Mouse (Mus musculus) bone marrow, adult 2 months (tissue): ENCODE data around the gene Ice1. TPM values are rescaled to one million over a fixed set of nuclear protein-coding genes. Genes with fewer than 3 reads are reported as not detected.

Experiments used
- H3K27ac ChIP-seq: fragments of 200-500 bp; 2 replicates; pipeline ENCODE4 v1.5.1; 2012; ENCODE audit warnings: low read depth, mild to moderate bottlenecking, control low read depth, inconsistent platforms, low read length; ENCODE audit not compliant: control insufficient read depth, poor library complexity, insufficient read depth
- H3K4me1 ChIP-seq: fragments of 200-500 bp; 2 replicates; pipeline ENCODE4 v1.6.1; 2011; ENCODE audit warnings: low read length; ENCODE audit not compliant: control insufficient read depth, insufficient read depth
- H3K4me3 ChIP-seq: fragments of 200-500 bp; replicated peaks from 2 replicates; pipeline ENCODE3; 2011; ENCODE audit warnings: mild to moderate bottlenecking, low read depth, low read length, control low read depth; ENCODE audit not compliant: control insufficient read depth
- CTCF ChIP-seq: fragments of 200-500 bp; IDR thresholded peaks from 2 replicates; pipeline ENCODE4 v1.5.1; 2011; ENCODE audit warnings: low read length, control low read depth; ENCODE audit not compliant: control insufficient read depth, insufficient read depth
- POLR2A ChIP-seq: fragments of 200-500 bp; IDR thresholded peaks from 2 replicates; pipeline ENCODE4 v1.6.1; 2011; ENCODE audit warnings: low read depth, mild to moderate bottlenecking, control low read depth, low read length, borderline replicate concordance; ENCODE audit not compliant: control insufficient read depth
- WGBS: fragments of 180-500 bp; shearing (Covaris S2); methylation state at CpG from one replicate; pipeline ENCODE4 v1.1.7; 2018; 5-methylcytosine and 5-hydroxymethylcytosine counted together
- polyA plus RNA-seq: library from polyadenylated mRNA; stranded (reverse); fragments of >200 nt; gene quantifications from 2 replicates; pipeline ENCODE4 v1.2.4, GENCODE M21; 2011; ENCODE audit warnings: low replicate concordance; ENCODE audit not compliant: missing spikeins, insufficient read depth, insufficient read length

Ice1 gene
- polyA plus RNA-seq, 1 experiment, result 10.2 TPM

DNA sequence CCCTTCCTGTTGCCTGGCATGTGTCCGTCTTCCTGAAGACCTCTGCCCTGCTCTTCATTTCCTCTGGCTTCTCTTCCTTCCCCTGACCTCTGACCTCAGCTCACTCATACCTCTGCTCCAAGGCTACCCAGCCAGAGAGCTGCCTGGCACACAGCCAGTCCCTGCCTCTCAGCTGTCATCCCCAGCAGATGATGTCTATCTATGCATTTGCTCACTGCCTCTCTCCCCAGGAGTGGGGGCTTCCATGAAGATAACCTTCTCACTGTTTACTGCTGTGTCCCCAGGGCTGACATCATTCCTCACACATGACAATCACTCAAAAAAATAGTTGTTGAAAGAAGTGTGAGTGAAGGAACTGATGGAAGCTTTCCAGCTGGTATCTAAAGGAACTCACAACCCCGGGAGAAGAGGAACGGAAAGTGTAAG is 12.6 kb upstream of the Ice1 start:
- Histone ChIP-seq H3K4me1 (no peaks in the 10 kb centered on the region; the same call in 1 of the 2 replicates), H3K4me3 (no peak overlapping the region), H3K27ac (no peak overlapping the region)
- TF ChIP-seq POLR2A (no peak), CTCF (no peak)
- WGBS, result 35% methylated on average over 3 of the region's 3 CpGs

GRCm38 (mm10) chr13:70645968-70646505 is 8.6 kb upstream of the Ice1 start:
- no peak for TF ChIP-seq CTCF
- TF ChIP-seq POLR2A, result no peak
- Histone ChIP-seq H3K4me3 (no peak overlapping the region), H3K4me1 (no peaks in the 10 kb centered on the region; the same call in 1 of the 2 replicates), H3K27ac (no peak overlapping the region)
- 74% methylated on average over 10 of the region's 10 CpGs for WGBS

DNA sequence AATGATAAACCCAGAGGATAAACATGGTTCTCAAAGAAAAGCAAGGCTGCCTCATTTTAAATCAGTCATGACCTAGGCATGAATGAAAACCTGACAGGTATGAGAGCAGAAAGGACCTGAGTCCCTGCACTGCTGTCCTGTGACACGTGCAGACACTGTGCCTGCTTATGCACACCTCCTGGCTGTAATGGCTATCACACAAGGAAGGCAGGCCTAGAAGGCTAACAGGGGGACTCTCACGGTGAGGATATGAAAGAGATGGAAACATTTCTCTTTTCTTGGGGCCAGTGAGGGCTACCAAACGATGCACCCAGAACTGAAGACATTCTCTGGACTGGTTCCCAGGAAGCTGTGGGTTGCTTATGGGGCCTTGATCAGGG is 6.6 kb upstream of the Ice1 start:
- no peak overlapping the region for H3K27ac ChIP-seq
- H3K4me1 ChIP-seq, result no peaks in the 10 kb centered on the region; the same call in 1 of the 2 replicates
- WGBS, result 42% methylated on average over 3 of the region's 3 CpGs
- TF ChIP-seq POLR2A (no peak), CTCF (no peak)
- no peak overlapping the region for H3K4me3 ChIP-seq

DNA sequence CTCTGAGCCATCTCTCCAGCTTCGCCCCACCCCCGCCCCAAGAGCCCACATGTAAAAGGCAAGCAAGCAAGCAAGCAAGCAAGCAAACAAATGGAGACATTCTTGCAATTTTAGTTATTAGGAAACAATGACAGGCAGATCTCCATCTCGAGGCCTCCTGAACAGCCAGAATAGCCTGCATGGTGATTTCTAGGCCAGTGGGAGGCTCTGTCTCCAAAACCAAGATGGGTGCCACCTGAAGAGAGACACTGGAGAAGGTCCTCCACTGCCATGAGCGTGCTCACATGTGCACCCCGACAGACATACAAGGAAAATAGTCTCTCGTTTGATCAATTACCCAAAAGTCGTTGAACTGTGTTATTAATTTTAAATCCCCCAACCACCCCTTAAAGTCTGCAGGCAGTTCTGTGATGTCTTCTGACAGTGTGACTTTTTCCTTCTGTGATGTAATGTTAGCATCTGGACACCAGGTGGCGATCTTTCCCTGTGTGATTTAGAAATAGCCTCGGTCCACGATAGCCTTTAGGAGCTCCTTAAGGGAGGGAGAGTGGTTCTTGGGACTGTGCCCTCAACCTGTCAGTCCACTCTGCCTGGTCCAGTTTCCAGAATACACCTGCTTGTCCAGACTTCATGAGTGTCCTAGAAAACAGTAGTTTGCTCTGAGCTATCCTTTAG is 6.1 kb upstream of the Ice1 start:
- TF ChIP-seq CTCF (peak; percentile 24; the same call in 1 of the 2 replicates), POLR2A (no peak)
- no peak overlapping the region for H3K4me3 ChIP-seq

GRCm38 (mm10) chr13:70641941-70642340 is 4.5 kb upstream of the Ice1 start:
- Histone ChIP-seq H3K4me1 (no peaks in the 10 kb centered on the region; the same call in 1 of the 2 replicates), H3K27ac (peak overlapping the region; percentile 32; the same call in 1 of the 2 replicates), H3K4me3 (no peak overlapping the region)
- 63% methylated on average over 4 of the region's 4 CpGs for WGBS
- TF ChIP-seq POLR2A, result no peak
- no peak for TF ChIP-seq CTCF

More for the DNA sequence above, 6.1 kb upstream of the Ice1 start:
- Histone ChIP-seq H3K4me1 (no peaks in the 10 kb centered on the region; the same call in 1 of the 2 replicates), H3K27ac (no peak overlapping the region)
- 19% methylated on average over 10 of the region's 10 CpGs for WGBS

GRCm38 (mm10) chr13:70641381-70641780 is 3.9 kb upstream of the Ice1 start:
- 29% methylated on average over 5 of the region's 5 CpGs for WGBS
- Histone ChIP-seq H3K4me3 (no peak overlapping the region), H3K27ac (peak overlapping the region; percentile 32; the same call in 1 of the 2 replicates), H3K4me1 (no peaks in the 10 kb centered on the region; the same call in 1 of the 2 replicates)
- no peak for TF ChIP-seq POLR2A
- no peak for TF ChIP-seq CTCF

- Histone ChIP-seq H3K4me1 (no peaks in the 10 kb centered on the region; the same call in 1 of the 2 replicates), H3K27ac (no peak overlapping the region), H3K4me3 (no peak overlapping the region)
- TF ChIP-seq CTCF (no peak), POLR2A (no peak)
- WGBS, result 52% methylated on average over 3 of the region's 3 CpGs
These were observed 2.2 kb upstream of the Ice1 start for GRCm38 (mm10) chr13:70639639-70640038.

GRCm38 (mm10) chr13:70637662-70638291 is 343 bp upstream of the Ice1 start:
- H3K4me3 ChIP-seq, result peak overlapping the region; percentile 68
- TF ChIP-seq POLR2A, result peak; percentile 40; the same call in 1 of the 2 replicates
- peak; percentile 57; the same call in 1 of the 2 replicates for TF ChIP-seq CTCF
- under 1% methylated on average over 42 of the region's 42 CpGs for WGBS
- peak overlapping the region; percentile 85 for H3K27ac ChIP-seq
- H3K4me1 ChIP-seq, result no peaks in the 10 kb centered on the region; the same call in 1 of the 2 replicates
